Mouse (Mus musculus): ENCODE results near the gene Slc16a14.

DNA sequence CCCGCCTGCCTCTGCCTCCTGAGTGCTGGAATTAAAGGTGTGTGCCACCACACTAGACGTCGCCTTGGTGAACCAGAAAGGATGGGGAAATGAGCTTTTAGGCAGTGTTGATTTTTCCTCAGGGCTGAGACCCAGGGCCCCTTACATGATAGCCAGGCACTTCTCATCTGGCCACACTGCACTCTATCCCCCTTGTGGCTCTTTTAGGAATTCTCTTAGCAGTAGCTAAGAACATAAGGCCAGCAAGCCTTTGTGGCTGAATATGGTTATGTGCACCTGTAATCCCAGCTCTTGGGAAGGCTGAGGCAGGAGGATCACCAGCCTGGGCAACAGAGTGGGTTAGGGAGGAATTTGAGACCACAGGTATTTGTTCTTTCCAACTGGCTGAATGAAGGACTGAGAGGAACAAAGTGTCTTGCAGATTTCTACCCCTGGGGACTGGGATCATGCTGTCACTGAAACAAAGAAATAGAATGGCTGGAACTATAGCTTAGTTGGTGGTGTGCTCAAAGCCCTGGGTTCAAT is 68.2 kb downstream of the Slc16a14 start:
- TF ChIP-seq CTCF (IDR thresholded peaks at IDR 0.05; ENCODE audit: low read depth, low read length) (no peak), POLR2A (IDR thresholded peaks at IDR 0.05; ENCODE audit: borderline replicate concordance, low read depth, low read length) (no peak)

Measured in bone marrow macrophage, adult 2 months (primary cell).